Comparison of ENCODE assay signal across 9 mouse cellular contexts in genomic region chr6:88626912-88627311, GRCm38 (mm10). TPM values are rescaled to one million over a fixed set of nuclear protein-coding genes. Genes with fewer than 3 reads are reported as not detected.
DNase-seq lines count a peak whose midpoint lies in the region; ATAC-seq lines count a peak whose summit lies in the region.
"Had no signal": no experiment of that assay in that cellular context is flagged by ENCODE, and none has a peak within 500 bp of the region (broad histone marks: within the 10 kb centered on the region; RNA-seq: fewer than 3 reads in every experiment).

No protein-coding gene starts in this region.

- WGBS in kidney, embryonic 14.5 days: 11% methylated on average over 11 of the region's 11 CpGs
- 26% methylated on average over 11 of the region's 11 CpGs for WGBS in embryonic facial prominence, embryonic 10.5 days
- WGBS in hindbrain, embryonic 12.5 days: 27% methylated on average over 11 of the region's 11 CpGs
- WGBS in midbrain, embryonic 13.5 days: 14% methylated on average over 11 of the region's 11 CpGs

- H3K9ac ChIP-seq in kidney, embryonic 14.5 days (ENCODE audit: low read depth, low read length): peak overlapping the region; percentile 65
- peak overlapping the region; percentile 68 for H3K9ac ChIP-seq in hindbrain, embryonic 12.5 days
- H3K9ac ChIP-seq in midbrain, embryonic 13.5 days (replicated peaks): peak overlapping the region; percentile 69

- H3K36me3 ChIP-seq in kidney, embryonic 14.5 days (ENCODE audit: control insufficient read depth, insufficient read depth, low read length): no peaks in the 10 kb centered on the region
- H3K36me3 ChIP-seq in embryonic facial prominence, embryonic 10.5 days (replicated peaks): no peaks in the 10 kb centered on the region
- H3K36me3 ChIP-seq in hindbrain, embryonic 12.5 days: no peaks in the 10 kb centered on the region
- H3K36me3 ChIP-seq in midbrain, embryonic 13.5 days: no peaks in the 10 kb centered on the region

- H3K4me3 ChIP-seq in kidney, embryonic 14.5 days (ENCODE audit: low read length): peak overlapping the region; percentile 46
- H3K4me3 ChIP-seq in embryonic facial prominence, embryonic 10.5 days: peak overlapping the region; percentile 68
- peak overlapping the region; percentile 53 for H3K4me3 ChIP-seq in hindbrain, embryonic 12.5 days
- peak overlapping the region; percentile 54 for H3K4me3 ChIP-seq in midbrain, embryonic 13.5 days (replicated peaks)

- peak overlapping the region; percentile 98 for H3K4me2 ChIP-seq in kidney, embryonic 14.5 days (replicated peaks; ENCODE audit: low read depth, low read length)
- H3K4me2 ChIP-seq in hindbrain, embryonic 12.5 days (replicated peaks): peak overlapping the region; percentile 94
- peak overlapping the region; percentile 94 for H3K4me2 ChIP-seq in midbrain, embryonic 13.5 days (replicated peaks)

- no peaks in the 10 kb centered on the region for H3K27me3 ChIP-seq in kidney, embryonic 14.5 days (ENCODE audit: control insufficient read depth, insufficient read depth, low read length)
- peaks cover 29% of the 10 kb centered on the region for H3K27me3 ChIP-seq in embryonic facial prominence, embryonic 10.5 days (replicated peaks; ENCODE audit: low read depth, poor library complexity, severe bottlenecking)
- H3K27me3 ChIP-seq in hindbrain, embryonic 12.5 days: 0 out of 2 replicates have a peak, but pooled peaks cover 7% of the 10 kb centered on the region
- H3K27me3 ChIP-seq in midbrain, embryonic 13.5 days: 0 out of 2 replicates have a peak, but pooled peaks cover 3% of the 10 kb centered on the region

- H3K4me1 ChIP-seq in kidney, embryonic 14.5 days (ENCODE audit: control insufficient read depth, insufficient read depth, low read length): peaks cover 8% of the 10 kb centered on the region; the same call in 1 of the 2 replicates
- H3K4me1 ChIP-seq in embryonic facial prominence, embryonic 10.5 days: peaks cover 17% of the 10 kb centered on the region
- H3K4me1 ChIP-seq in hindbrain, embryonic 12.5 days: no peaks in the 10 kb centered on the region
- H3K4me1 ChIP-seq in midbrain, embryonic 13.5 days (replicated peaks): peaks cover 14% of the 10 kb centered on the region; the same call in 1 of the 2 replicates

- H3K9me3 ChIP-seq in kidney, embryonic 14.5 days (ENCODE audit: control insufficient read depth, low read length): no peaks in the 10 kb centered on the region
- no peaks in the 10 kb centered on the region for H3K9me3 ChIP-seq in embryonic facial prominence, embryonic 10.5 days
- H3K9me3 ChIP-seq in hindbrain, embryonic 12.5 days (replicated peaks): no peaks in the 10 kb centered on the region
- H3K9me3 ChIP-seq in midbrain, embryonic 13.5 days: no peaks in the 10 kb centered on the region

- no peak for DNase-seq in kidney, adult 11 months
- DNase-seq in embryonic facial prominence, embryonic 10.5 days (ENCODE audit: low spot score): no peak
- DNase-seq in adrenal gland, postnatal 25 days: no peak
- DNase-seq in adrenal gland, postnatal 10 days: no peak
- no peak for DNase-seq in urinary bladder, postnatal 14 days (ENCODE audit: low spot score)

- H3K27ac ChIP-seq in kidney, embryonic 14.5 days (ENCODE audit: low read depth, low read length): no peak overlapping the region
- H3K27ac ChIP-seq in embryonic facial prominence, embryonic 10.5 days (replicated peaks): peak overlapping the region; percentile 88
- no peak overlapping the region for H3K27ac ChIP-seq in hindbrain, embryonic 12.5 days
- H3K27ac ChIP-seq in midbrain, embryonic 13.5 days: peak overlapping the region; percentile 57

- no peak for ATAC-seq in kidney, embryonic 14.5 days (ENCODE audit: low FRiP score, low TSS enrichment)
- ATAC-seq in hindbrain, embryonic 12.5 days (ENCODE audit: low FRiP score): no peak
- ATAC-seq in midbrain, embryonic 13.5 days: peak; percentile 22; the same call in 1 of the 2 replicates
- ATAC-seq: inflammation-experienced regulatory T-cells, adult 6 months had no signal

RNA-seq across cellular contexts. Expression of gene Kbtbd12, which starts 10.8 kb away (rescaled TPM):
- 0.24 TPM in 1 of 2 replicates, not detected in the other for polyA plus RNA-seq in kidney, embryonic 14.5 days (2014; fragmentation: Nextera tagmentation; extraction: Ambion mirVana)
- 0.24 TPM in 1 of 2 replicates, not detected in the other for polyA plus RNA-seq in embryonic facial prominence, embryonic 10.5 days (2016; fragmentation: Nextera tagmentation; extraction: Ambion mirVana)
- polyA plus RNA-seq in hindbrain, embryonic 12.5 days (2016; fragmentation: Nextera tagmentation; extraction: Ambion mirVana): not detected in 2 replicates
- polyA plus RNA-seq in midbrain, embryonic 13.5 days (2015; fragmentation: Nextera tagmentation; extraction: Ambion mirVana): not detected in 2 replicates
- total RNA-seq in adrenal gland, postnatal 25 days (2021): 0.36 and 1.3 TPM in 2 replicates
- 1 to 10 TPM in 1 of 2 experiments, under 1 TPM in 1; 0.99 to 3.5 TPM for total RNA-seq in adrenal gland, postnatal 10 days (2021)
- polyA plus RNA-seq: inflammation-experienced regulatory T-cells, adult 6 months had no signal

Comparison
In these comparisons a context has a peak if more than half of its experiments do, and no peak if none do; other contexts are left out.
1. H3K27ac ChIP-seq: peak in embryonic facial prominence, embryonic 10.5 days (single experiment) and midbrain, embryonic 13.5 days (single experiment); none in kidney, embryonic 14.5 days (single experiment) and hindbrain, embryonic 12.5 days (single experiment).
2. Peak in every context shown above with its lines, with median percentiles within 50 percentile points of each other: H3K4me2 ChIP-seq, H3K4me3 ChIP-seq and H3K9ac ChIP-seq.